Mouse (Mus musculus) embryonic fibroblast, embryonic 13.5 days (primary cell): ENCODE measurements at regions not wholly inside any gene's neighbourhood (a gene's known extent, or its start where the extent isn't known, plus 50 kb on each side); places are given as distances from the start of the nearest gene placed in this dataset.

ENCODE experiments used
- CTCF ChIP-seq: IDR thresholded peaks from 2 replicates; pipeline ENCODE4 v1.5.1; 2011; ENCODE audit warnings: mild to moderate bottlenecking, control low read depth, low read length, moderate library complexity, borderline replicate concordance; ENCODE audit not compliant: insufficient read depth
- POLR2A ChIP-seq: IDR thresholded peaks from 2 replicates; pipeline ENCODE4 v1.6.1; 2011; ENCODE audit warnings: low read depth, mild to moderate bottlenecking, control low read depth, low read length, moderate library complexity

DNA sequence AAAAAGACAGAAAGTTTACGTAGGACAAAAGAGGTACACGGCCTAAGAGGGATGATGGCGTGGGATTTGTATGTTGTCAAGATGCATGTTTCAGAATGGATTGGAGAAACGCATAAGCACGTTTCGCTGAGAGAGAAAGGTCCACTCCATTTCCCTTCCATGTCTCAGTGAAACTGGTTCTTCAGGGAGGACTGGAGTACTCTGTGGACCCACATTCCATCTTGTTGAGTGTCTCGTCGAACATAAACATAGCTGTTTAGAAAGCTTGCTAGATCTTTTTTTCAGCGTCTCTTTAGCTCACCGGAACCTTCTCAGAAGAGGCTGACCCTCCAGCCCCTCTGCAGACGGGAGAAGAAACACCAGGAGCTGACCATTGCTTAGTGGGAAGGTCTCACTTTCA is 145.5 kb downstream of the Evx1 start:
- TF ChIP-seq CTCF, result no peak
- no peak for TF ChIP-seq POLR2A
